Mouse (Mus musculus) thymus, postnatal 25 days (tissue): ENCODE results near the gene Sema6b.

Source experiments
- DNase-seq: peaks from one replicate; pipeline ENCODE4 v3.0.0; 2022

Gene Sema6b

GRCm38 (mm10) chr17:56139858-56140595 is at the start of gene Sema6b:
Gene Sema6b, minus strand, starts transcription at chr17:56140343.
- peak; percentile 77 for DNase-seq

GRCm38 (mm10) chr17:56185281-56186141 is 45.4 kb upstream of the Sema6b start:
- no peak for DNase-seq

GRCm38 (mm10) chr17:56183658-56184103 is 43.5 kb upstream of the Sema6b start, which contains the start of gene Mydgf:
Gene Mydgf, minus strand, starts transcription at chr17:56183920.
- DNase-seq, result peak; percentile 94

- no peak for DNase-seq
Observed at GRCm38 (mm10) chr17:56182975-56183657, 43.0 kb upstream of the Sema6b start.

- no peak for DNase-seq
Observed at GRCm38 (mm10) chr17:56175416-56175815, 35.3 kb upstream of the Sema6b start.

- no peak for DNase-seq
Observed at GRCm38 (mm10) chr17:56173401-56174046, 33.4 kb upstream of the Sema6b start.

GRCm38 (mm10) chr17:56171881-56172280 is 31.7 kb upstream of the Sema6b start:
- DNase-seq, result no peak

- no peak for DNase-seq
Observed at GRCm38 (mm10) chr17:56171456-56171855, 31.3 kb upstream of the Sema6b start.

- DNase-seq, result no peak
Observed at GRCm38 (mm10) chr17:56170636-56171035, 30.5 kb upstream of the Sema6b start.

- DNase-seq, result no peak
Observed at GRCm38 (mm10) chr17:56169830-56170229, 29.7 kb upstream of the Sema6b start.

- no peak for DNase-seq
Observed at GRCm38 (mm10) chr17:56165671-56166070, 25.5 kb upstream of the Sema6b start.

GRCm38 (mm10) chr17:56164510-56164909 is 24.4 kb upstream of the Sema6b start:
- DNase-seq, result no peak

- peak; percentile 73 for DNase-seq
Observed at GRCm38 (mm10) chr17:56163523-56164102, 23.5 kb upstream of the Sema6b start.

- DNase-seq, result peak; percentile 93
Observed at GRCm38 (mm10) chr17:56162231-56162774, 22.2 kb upstream of the Sema6b start, which contains the start of gene Tnfaip8l1. Gene Tnfaip8l1, plus strand, starts transcription at chr17:56162477.

GRCm38 (mm10) chr17:56159729-56160128 is 19.6 kb upstream of the Sema6b start:
- peak; percentile 44 for DNase-seq

GRCm38 (mm10) chr17:56153643-56154042 is 13.5 kb upstream of the Sema6b start:
- no peak for DNase-seq

- no peak for DNase-seq
Observed at GRCm38 (mm10) chr17:56149897-56150296, 9.8 kb upstream of the Sema6b start.

- DNase-seq, result no peak
Observed at GRCm38 (mm10) chr17:56148790-56149618, 8.9 kb upstream of the Sema6b start.

GRCm38 (mm10) chr17:56148280-56148679 is 8.1 kb upstream of the Sema6b start:
- no peak for DNase-seq

GRCm38 (mm10) chr17:56147420-56147819 is 7.3 kb upstream of the Sema6b start:
- DNase-seq, result no peak

- DNase-seq, result no peak
Observed at GRCm38 (mm10) chr17:56146131-56146530, 6.0 kb upstream of the Sema6b start.
